Mouse (Mus musculus) lung, adult 2 months (tissue): ENCODE measurements around the gene Wdr95.

Experiments
- CTCF ChIP-seq: fragments of 200-500 bp; IDR thresholded peaks from 2 replicates; pipeline ENCODE4 v1.5.1; 2011; ENCODE audit warnings: mild to moderate bottlenecking, low read length, control low read depth; ENCODE audit not compliant: insufficient read depth
- POLR2A ChIP-seq: fragments of 200-500 bp; IDR thresholded peaks from 2 replicates; pipeline ENCODE4 v1.6.1; 2011; ENCODE audit warnings: low read depth, mild to moderate bottlenecking, control low read depth, low read length, borderline replicate concordance; ENCODE audit errors: extremely low read depth

DNA sequence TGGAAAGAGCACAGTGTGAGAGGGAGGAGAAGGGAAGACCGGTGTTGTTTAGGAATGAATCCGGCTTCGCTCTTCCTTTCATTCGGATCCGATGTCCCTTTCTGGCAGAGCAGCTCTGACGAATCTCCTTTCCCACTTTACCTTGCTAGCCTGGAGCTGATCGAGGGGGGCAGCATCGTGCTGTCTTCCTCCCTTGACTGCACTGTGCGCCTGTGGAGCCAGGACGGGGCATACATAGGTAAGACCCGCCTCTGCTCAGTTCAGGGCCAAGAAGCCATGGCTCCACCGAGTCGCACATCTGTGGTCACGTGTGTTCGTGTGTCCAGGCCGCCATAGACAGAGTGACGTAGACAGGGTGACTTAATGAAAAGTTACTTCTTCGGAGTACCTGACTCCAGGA, 68.9 kb downstream of the Wdr95 start:
- no peak for TF ChIP-seq CTCF
- no peak for TF ChIP-seq POLR2A
